Mouse (Mus musculus) olfactory bulb, adult 2 months (tissue): Measurements from ENCODE around the gene Natd1.

ENCODE experiments used
- CTCF ChIP-seq: fragments of 200-500 bp; IDR thresholded peaks from 2 replicates; pipeline ENCODE4 v1.5.1; 2012; ENCODE audit warnings: low read depth, mild to moderate bottlenecking, low read length, moderate library complexity; ENCODE audit not compliant: insufficient read depth
- POLR2A ChIP-seq: fragments of 200-500 bp; IDR thresholded peaks from 2 replicates; pipeline ENCODE4 v1.6.1; 2012; ENCODE audit warnings: mild to moderate bottlenecking, low read depth, low read length, moderate library complexity; ENCODE audit not compliant: insufficient read depth

DNA sequence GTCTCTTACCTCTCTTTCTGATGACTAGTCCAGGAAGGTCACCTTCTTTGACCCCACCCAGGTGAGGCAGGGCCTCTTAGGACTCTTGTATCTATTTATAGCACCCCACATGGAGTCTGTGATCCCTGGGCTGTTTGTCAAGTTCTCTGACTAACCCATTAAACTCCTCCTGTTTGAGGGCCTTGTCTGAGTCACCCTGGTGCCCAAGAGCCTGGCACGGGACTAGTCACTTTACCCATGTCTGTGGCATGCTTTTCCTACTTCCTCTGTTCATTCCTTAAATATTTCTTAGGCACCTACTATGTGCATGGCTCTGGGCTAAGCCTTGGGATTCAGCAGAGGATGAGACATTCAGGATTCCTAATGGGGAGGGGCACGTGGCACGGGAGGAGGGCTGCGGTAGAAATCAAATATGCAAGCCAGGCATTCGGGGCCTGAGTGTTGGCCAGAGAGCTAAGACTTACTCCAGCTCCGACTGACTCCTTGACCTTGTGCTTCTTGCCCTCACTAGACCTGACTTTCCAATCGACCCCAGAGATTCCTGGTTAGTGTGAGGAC lies 16.3 kb upstream of the Natd1 start:
- TF ChIP-seq CTCF (no peak), POLR2A (no peak)
